Mouse (Mus musculus) limb, embryonic 11.5 days (tissue): ENCODE measurements around the gene Prkra. TPM values are rescaled to one million over a fixed set of nuclear protein-coding genes. Genes with fewer than 3 reads are reported as not detected.

Experiments
- ATAC-seq: fragments of 200-750 bp; cut with Nextera tagmentation; 2 replicates; pipeline ENCODE4 v1.8.0; 2017; ENCODE audit warnings: low read depth; ENCODE audit not compliant: insufficient number of reproducible peaks, low FRiP score, low TSS enrichment
- DNase-seq: peaks from one replicate; pipeline ENCODE4 v3.0.0-alpha.2; 2015; ENCODE audit warnings: low spot score
- H3K27ac ChIP-seq: fragments of 300-500 bp; sonication (generic); replicated peaks from 2 replicates; pipeline ENCODE4 v1.5.1; 2014; ENCODE audit warnings: low read depth, mild to moderate bottlenecking, low read length
- H3K27me3 ChIP-seq: fragments of 300-500 bp; sonication (generic); 2 replicates; pipeline ENCODE4 v1.6.1; 2014; ENCODE audit warnings: mild to moderate bottlenecking, low read length, mixed read lengths; ENCODE audit not compliant: control insufficient read depth, insufficient read depth
- H3K36me3 ChIP-seq: fragments of 300-500 bp; sonication (generic); 2 replicates; pipeline ENCODE4 v1.6.1; 2014; ENCODE audit warnings: mild to moderate bottlenecking, low read length, moderate library complexity, mixed read lengths; ENCODE audit not compliant: control insufficient read depth, insufficient read depth
- H3K4me1 ChIP-seq: fragments of 300-500 bp; sonication (generic); 2 replicates; pipeline ENCODE4 v1.6.1; 2014; ENCODE audit warnings: low read length, mixed read lengths; ENCODE audit not compliant: control insufficient read depth, insufficient read depth
- H3K4me2 ChIP-seq: fragments of 300-500 bp; sonication (generic); 2 replicates; pipeline ENCODE4 v1.6.1; 2014; ENCODE audit warnings: low read depth, mild to moderate bottlenecking, moderate library complexity; ENCODE audit not compliant: severe bottlenecking
- H3K4me3 ChIP-seq: fragments of 300-500 bp; sonication (generic); 2 replicates; pipeline ENCODE4 v1.5.1; 2014; ENCODE audit warnings: low read depth, low read length
- H3K9ac ChIP-seq: fragments of 300-500 bp; sonication (generic); 2 replicates; pipeline ENCODE4 v1.6.1; 2014; ENCODE audit warnings: mild to moderate bottlenecking, low read length
- H3K9me3 ChIP-seq: fragments of 300-500 bp; sonication (generic); 2 replicates; pipeline ENCODE4 v1.6.1; 2016; ENCODE audit warnings: low read length; ENCODE audit not compliant: control insufficient read depth
- WGBS: fragments of 180-500 bp; shearing (Covaris S2); extraction: QIAGEN DNeasy Blood & Tissue Kit; methylation state at CpG from one replicate; pipeline ENCODE4 v1.1.7; 2014; 5-methylcytosine and 5-hydroxymethylcytosine counted together
- polyA plus RNA-seq: library from polyadenylated mRNA; unstranded; fragments of >200 nt; fragmentation: Nextera tagmentation; extraction: Ambion mirVana; gene quantifications from 2 replicates; pipeline ENCODE4 v1.2.1, GENCODE M21; 2014

Prkra gene
- polyA plus RNA-seq, result 99.7 and 100 TPM in 2 replicates

DNA sequence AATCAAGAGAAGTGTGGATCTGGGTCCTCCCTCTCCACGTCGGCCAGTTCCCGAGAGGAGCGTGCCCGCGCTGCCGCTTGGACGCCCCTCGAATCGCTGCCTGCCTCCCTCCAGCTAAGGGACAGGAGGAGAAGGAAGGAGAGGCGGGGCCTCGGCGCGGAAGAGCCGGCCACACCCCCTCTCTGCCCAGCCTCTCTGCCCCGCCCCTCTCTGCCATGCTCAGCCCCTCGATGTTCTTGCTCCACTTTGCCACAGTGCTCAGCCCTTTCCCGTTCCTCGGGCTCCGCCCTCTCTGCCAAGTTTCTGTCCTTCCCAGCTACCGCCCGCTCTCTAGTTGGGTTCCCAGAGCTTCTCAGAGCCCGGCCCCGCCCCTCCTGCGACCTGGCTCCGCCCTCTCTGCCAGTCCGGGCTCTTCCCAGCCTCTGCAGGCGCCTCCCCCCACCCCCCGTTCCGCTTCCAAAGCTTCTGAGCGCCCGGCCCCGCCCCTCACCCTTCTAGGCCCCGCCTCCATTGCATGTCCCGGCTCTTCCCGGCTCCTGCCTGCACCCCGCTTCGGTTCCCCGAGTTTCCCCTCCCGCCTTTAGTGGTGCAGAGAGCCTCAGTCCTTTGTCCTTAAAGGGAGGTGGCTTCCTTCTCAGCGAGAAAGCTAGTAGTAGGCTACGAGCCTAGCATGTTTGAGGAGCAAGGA lies at the start of gene Prkra, which contains the start of gene Pjvk:
TSS of gene Prkra (minus strand) at position 133 of the 688 bp plus-strand sequence.
TSS of gene Pjvk (plus strand) at position 594 of the 688 bp plus-strand sequence.
- H3K9me3 ChIP-seq, result no peaks in the 10 kb centered on the region
- WGBS, result under 1% methylated on average over 41 of the region's 42 CpGs
- ATAC-seq (peak; percentile 98), DNase-seq (peak; percentile 99)
- H3K36me3 ChIP-seq, result no peaks in the 10 kb centered on the region
- no peaks in the 10 kb centered on the region for H3K27me3 ChIP-seq
- peak within 1 kb of the TSS; percentile 70 for H3K4me2 ChIP-seq
- H3K9ac ChIP-seq, result peak within 1 kb of the TSS; percentile 77
- peak within 1 kb of the TSS; percentile 88 for H3K27ac ChIP-seq
- H3K4me1 ChIP-seq, result no peaks in the 10 kb centered on the region
- H3K4me3 ChIP-seq, result peak within 1 kb of the TSS; percentile 68

DNA sequence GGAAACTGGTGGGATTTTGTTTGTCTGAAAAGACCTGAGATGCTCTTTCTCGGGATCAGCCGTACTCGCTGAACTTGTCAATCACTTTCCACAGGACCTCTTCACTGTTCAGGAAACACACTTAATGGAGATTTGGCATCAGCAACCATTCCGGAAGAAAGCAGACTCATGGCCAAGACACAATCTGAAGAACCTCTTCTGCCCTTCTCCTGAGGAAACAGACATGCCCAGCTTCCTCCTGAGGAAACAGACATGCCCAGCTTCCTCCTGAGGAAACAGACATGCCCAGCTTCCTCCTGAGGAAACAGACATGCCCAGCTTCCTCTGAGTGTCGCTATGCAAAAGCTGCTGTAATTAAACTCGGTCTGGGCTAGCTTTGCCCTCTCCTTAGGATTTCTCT lies 47.5 kb upstream of the Prkra start:
- Histone ChIP-seq H3K4me1 (no peaks in the 10 kb centered on the region), H3K9ac (no peak overlapping the region), H3K27ac (no peak overlapping the region), H3K27me3 (no peaks in the 10 kb centered on the region), H3K36me3 (peaks cover 2% of the 10 kb centered on the region; the same call in 1 of the 2 replicates), H3K4me3 (no peak overlapping the region), H3K9me3 (no peaks in the 10 kb centered on the region), H3K4me2 (no peak overlapping the region)
- 91% methylated on average over 6 of the region's 6 CpGs for WGBS
- ATAC-seq (no peak), DNase-seq (no peak)

DNA sequence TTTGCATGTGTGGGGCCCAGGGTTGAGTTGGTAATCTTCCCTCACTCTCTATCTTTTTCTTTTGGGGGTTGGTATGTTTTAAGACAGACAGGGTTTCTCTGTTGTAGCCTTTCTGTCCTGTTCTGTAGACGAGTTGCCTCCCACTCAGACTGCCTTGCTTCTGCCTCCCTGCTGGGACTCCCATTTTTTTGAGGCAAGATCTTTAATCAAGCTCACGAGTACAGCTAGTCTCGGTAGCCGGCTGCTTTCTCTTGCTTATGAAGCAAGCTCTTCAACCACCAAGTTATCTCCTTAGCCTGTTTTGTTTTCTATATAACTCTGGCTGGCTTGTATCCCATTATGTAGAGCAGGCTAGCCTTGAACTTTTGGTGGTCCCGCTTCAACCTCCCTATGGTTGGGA lies 46.0 kb upstream of the Prkra start:
- no peak overlapping the region for H3K4me2 ChIP-seq
- WGBS, result 88% methylated on average over 5 of the region's 5 CpGs

DNA sequence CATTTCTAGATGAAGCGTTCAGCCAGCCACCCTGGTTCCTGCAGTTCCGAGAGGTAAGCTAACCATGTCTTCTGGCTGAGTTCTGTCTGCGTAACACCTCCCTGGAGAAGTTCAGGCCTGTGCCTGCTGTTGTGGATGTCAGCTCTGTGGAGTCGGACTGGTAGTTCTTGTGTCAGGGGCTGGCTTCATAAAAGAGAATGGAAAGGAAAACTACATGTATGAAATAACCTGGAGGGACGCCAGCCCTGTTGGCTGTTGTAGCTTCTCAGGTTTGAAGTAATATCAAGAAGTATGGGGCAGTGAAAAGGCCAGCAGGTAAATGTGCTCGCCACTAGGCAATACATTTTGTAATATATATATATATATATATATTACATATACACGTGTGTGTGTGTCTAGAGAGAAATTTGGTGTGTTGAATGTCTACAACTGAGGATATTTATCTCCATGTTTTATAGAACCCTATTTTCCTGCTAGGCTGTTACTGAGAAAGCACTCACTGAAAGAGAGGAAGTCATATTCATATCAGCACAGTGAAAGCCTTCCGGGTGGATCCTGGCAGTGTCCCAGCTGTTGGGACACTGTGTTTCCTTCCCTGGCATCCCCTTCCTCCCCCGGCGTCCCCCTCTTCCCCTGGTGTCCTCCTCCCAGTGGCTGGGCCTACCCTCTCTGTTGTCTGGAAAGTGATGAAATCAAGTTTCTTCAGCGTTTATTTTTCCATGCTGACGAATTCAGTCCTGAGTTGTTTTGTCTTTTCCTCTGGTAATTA lies 42.8 kb upstream of the Prkra start:
- Histone ChIP-seq H3K36me3 (peaks cover 8% of the 10 kb centered on the region; the same call in 1 of the 2 replicates), H3K27me3 (no peaks in the 10 kb centered on the region)

More for the DNA sequence above, 46.0 kb upstream of the Prkra start:
- Histone ChIP-seq H3K27me3 (no peaks in the 10 kb centered on the region), H3K4me1 (no peaks in the 10 kb centered on the region), H3K36me3 (peaks cover 2% of the 10 kb centered on the region; the same call in 1 of the 2 replicates), H3K9ac (no peak overlapping the region), H3K4me3 (no peak overlapping the region), H3K9me3 (no peaks in the 10 kb centered on the region), H3K27ac (no peak overlapping the region)
- no peak for ATAC-seq
- no peak for DNase-seq

DNA sequence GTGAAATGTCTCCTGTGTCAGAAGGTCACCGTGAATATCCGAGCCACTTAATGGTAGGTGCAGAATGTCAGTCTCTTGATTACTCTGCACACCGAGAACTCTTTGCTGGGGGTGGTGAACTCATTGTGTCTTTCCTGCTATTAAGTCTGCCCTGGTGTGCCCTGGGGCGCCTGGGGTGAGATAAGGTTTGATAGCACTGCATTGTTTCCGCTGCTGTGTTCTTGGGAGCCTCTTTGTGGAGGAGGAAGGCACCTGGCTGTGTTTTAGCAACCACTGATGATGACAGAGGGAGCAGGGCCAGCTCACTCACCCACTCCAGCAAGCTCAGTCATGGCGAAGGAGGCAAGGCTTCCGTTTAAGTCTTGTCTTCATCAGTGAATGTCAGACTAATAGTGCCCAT lies 40.3 kb upstream of the Prkra start:
- no peak overlapping the region for H3K4me3 ChIP-seq
- no peaks in the 10 kb centered on the region for H3K9me3 ChIP-seq
- H3K4me2 ChIP-seq, result no peak overlapping the region
- WGBS, result 65% methylated on average over 7 of the region's 7 CpGs
- no peak for DNase-seq
- H3K9ac ChIP-seq, result no peak overlapping the region
- no peak overlapping the region for H3K27ac ChIP-seq
- no peaks in the 10 kb centered on the region for H3K4me1 ChIP-seq
- ATAC-seq, result no peak
- peaks cover 11% of the 10 kb centered on the region; the same call in 1 of the 2 replicates for H3K36me3 ChIP-seq
- H3K27me3 ChIP-seq, result no peaks in the 10 kb centered on the region

More for the DNA sequence above, 42.8 kb upstream of the Prkra start:
- DNase-seq (no peak), ATAC-seq (no peak)
- Histone ChIP-seq H3K4me2 (no peak overlapping the region), H3K4me1 (no peaks in the 10 kb centered on the region), H3K4me3 (no peak overlapping the region), H3K9ac (no peak overlapping the region), H3K27ac (no peak overlapping the region), H3K9me3 (no peaks in the 10 kb centered on the region)
- WGBS, result 94% methylated on average over 12 of the region's 12 CpGs

DNA sequence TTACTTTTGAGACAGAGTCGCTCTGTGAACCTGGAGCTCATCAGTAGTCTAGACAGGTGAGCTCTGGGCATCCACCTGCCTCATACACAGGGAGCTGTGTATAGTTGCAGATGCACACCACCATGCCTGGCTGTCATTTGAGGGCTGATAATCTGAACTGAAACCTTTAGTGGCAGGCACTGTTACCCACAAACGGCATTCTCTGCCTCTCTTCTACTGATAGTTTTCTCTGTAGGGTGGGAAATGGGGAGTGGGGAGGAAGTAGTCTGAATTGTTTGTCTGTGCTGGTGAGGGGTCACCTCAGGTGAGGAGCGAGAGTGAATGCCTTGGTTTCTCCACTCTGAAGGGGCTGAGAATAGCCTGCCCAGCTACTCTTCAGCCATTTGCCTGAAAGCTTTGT lies 39.8 kb upstream of the Prkra start:
- H3K27me3 ChIP-seq, result no peaks in the 10 kb centered on the region
- no peaks in the 10 kb centered on the region for H3K9me3 ChIP-seq
- no peak overlapping the region for H3K9ac ChIP-seq
- ATAC-seq (no peak), DNase-seq (no peak)
- 75% methylated on average over 3 of the region's 3 CpGs for WGBS
- no peak overlapping the region for H3K27ac ChIP-seq
- H3K36me3 ChIP-seq, result peaks cover 11% of the 10 kb centered on the region
- H3K4me3 ChIP-seq, result no peak overlapping the region
- H3K4me1 ChIP-seq, result no peaks in the 10 kb centered on the region
- H3K4me2 ChIP-seq, result no peak overlapping the region

DNA sequence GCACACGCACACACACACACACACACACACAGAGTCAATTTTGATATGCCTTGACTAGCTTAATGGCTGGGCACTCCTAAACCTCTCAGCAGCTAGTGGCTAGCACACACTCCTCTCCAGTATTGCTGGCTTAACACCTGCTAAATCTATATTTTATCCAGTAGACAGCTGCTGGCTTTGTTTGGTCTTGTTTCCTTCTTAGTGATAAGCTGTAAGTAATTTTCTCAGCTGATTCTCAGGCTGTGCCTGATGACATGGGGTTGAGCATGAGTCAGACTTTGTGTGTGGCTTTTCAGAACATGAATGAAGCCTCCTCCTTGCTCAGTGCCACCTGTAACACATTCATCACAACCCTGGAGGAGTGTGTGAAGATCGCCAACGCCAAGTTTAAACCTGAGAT lies 39.2 kb upstream of the Prkra start:
- Histone ChIP-seq H3K4me1 (no peaks in the 10 kb centered on the region), H3K27ac (no peak overlapping the region), H3K36me3 (peaks cover 15% of the 10 kb centered on the region), H3K9ac (no peak overlapping the region), H3K4me2 (no peak overlapping the region), H3K27me3 (no peaks in the 10 kb centered on the region), H3K9me3 (no peaks in the 10 kb centered on the region), H3K4me3 (no peak overlapping the region)
- no peak for DNase-seq
- 95% methylated on average over 3 of the region's 3 CpGs for WGBS
- no peak for ATAC-seq

DNA sequence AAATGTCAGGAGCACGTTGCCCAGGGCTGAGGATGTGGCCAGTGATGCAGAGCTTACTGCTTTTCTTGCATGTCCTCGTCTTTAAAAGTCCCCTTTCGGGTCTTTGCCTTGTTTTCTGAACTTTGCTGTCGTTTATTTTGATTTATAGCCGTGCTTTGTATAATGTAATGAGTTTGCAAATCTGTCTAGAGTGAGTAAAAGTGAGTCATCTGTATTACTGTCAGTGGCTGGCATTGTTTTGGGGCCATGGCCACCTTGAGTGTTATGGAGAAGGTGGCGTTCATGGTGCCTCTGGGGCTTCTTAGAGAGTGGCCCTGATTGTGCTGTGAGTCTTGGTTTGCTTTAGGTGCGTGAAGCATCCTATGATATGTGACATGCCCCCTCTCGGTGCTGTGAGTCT lies 34.5 kb upstream of the Prkra start:
- Histone ChIP-seq H3K9me3 (no peaks in the 10 kb centered on the region), H3K27ac (no peak overlapping the region), H3K36me3 (peaks cover 11% of the 10 kb centered on the region), H3K4me3 (no peak overlapping the region), H3K27me3 (no peaks in the 10 kb centered on the region), H3K4me2 (no peak overlapping the region), H3K9ac (no peak overlapping the region), H3K4me1 (no peaks in the 10 kb centered on the region)
- 87% methylated on average over 8 of the region's 8 CpGs for WGBS
- ATAC-seq (no peak), DNase-seq (no peak)
